Mouse (Mus musculus): ENCODE measurements around the gene Tmed2. TPM values are rescaled to one million over a fixed set of nuclear protein-coding genes. Genes with fewer than 3 reads are reported as not detected.
"Not testable (repeated sequence)": the region's sequence is repeated elsewhere in the genome, so short reads cannot be mapped to it uniquely, and the experiment has no call there.

The Tmed2 gene
- polyA plus RNA-seq, 1 experiment from 2014 or later: 629 TPM

DNA sequence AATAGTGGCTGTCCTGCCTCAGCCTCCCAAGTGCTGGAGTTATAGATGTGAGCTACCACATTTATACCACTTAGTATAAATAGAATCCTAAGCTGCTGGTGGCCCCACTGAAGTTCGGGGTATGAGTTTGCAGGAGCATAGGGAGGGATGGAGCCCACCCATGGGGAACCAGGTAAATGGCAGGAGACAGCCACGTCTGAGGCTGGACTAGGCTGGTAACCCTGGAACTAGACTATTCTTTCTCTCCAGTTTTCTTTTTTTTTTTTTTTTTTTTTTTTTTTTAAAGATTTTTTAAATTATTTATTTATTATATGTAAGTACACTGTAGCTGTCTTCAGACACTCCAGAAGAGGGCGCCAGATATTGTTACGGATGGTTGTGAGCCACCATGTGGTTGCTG lies 40.5 kb upstream of the Tmed2 start:
- not testable (repeated sequence) for H3K9ac ChIP-seq (ENCODE audit: low read depth, low read length); H3K4me2 ChIP-seq (ENCODE audit: low read depth, low read length); ATAC-seq (ENCODE audit: low read depth); H3K4me1 ChIP-seq (ENCODE audit: control insufficient read depth, insufficient read depth, low read length); DNase-seq (ENCODE audit: low spot score); H3K4me3 ChIP-seq (ENCODE audit: low read depth, low read length); H3K27me3 ChIP-seq (replicated peaks; ENCODE audit: control insufficient read depth, insufficient read depth, low read length); H3K9me3 ChIP-seq (ENCODE audit: control insufficient read depth, low read length); H3K27ac ChIP-seq (replicated peaks; ENCODE audit: low read depth, low read length)
- WGBS: 77% methylated on average over 2 of the region's 4 CpGs
- H3K36me3 ChIP-seq (ENCODE audit: control insufficient read depth, insufficient read depth, low read length): peaks cover 67% of the 10 kb centered on the region

DNA sequence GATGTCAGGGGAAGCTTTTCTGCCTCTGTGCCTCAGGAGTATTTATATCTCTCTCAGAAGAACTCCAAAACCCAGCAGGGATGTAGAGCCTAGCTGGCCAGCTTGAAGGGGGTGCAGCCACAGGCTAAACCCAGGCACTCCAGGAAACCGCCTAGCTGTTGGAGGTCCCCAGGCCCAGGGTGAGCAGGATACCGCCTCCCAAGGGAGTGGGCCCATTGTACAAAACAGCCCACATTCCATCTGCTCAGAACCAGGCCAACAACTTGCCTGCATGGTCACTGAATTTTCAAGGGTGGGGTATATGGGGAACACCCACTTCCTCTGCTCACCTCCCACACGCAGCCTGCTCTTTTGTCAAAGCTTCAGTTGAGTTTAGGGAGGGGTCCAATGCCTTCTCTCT lies 39.9 kb upstream of the Tmed2 start:
- Histone ChIP-seq H3K36me3 (ENCODE audit: control insufficient read depth, insufficient read depth, low read length) (peaks cover 64% of the 10 kb centered on the region), H3K27ac (replicated peaks; ENCODE audit: low read depth, low read length) (no peak overlapping the region), H3K4me1 (ENCODE audit: control insufficient read depth, insufficient read depth, low read length) (no peaks in the 10 kb centered on the region)

DNA sequence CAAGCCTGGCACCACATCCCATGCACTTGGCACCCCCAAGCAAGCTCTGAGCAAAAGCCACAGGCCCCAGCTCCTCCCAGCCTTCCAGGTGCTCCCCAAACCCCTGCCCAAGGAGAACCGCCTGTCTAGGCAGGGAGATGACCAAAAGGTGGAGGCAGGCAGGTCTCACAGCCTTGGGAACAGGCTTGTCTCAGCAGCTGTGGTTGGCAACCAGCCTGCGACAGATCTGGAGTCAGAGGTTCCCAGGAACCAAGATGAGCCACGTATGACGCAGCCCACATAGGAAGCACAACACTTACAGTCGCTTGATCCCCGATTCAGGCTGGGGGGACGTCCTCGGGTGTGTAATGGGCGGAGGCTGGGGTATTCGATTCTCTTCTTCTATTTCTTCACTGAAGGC lies 39.0 kb upstream of the Tmed2 start:
- ATAC-seq (ENCODE audit: low read depth): no peak
- no peaks in the 10 kb centered on the region for H3K9me3 ChIP-seq (ENCODE audit: control insufficient read depth, low read length)
- no peaks in the 10 kb centered on the region for H3K27me3 ChIP-seq (replicated peaks; ENCODE audit: control insufficient read depth, insufficient read depth, low read length)
- DNase-seq (ENCODE audit: low spot score): no peak
- no peak overlapping the region for H3K4me3 ChIP-seq (ENCODE audit: low read depth, low read length)
- WGBS: 91% methylated on average over 10 of the region's 10 CpGs
- peaks cover 58% of the 10 kb centered on the region for H3K36me3 ChIP-seq (ENCODE audit: control insufficient read depth, insufficient read depth, low read length)
- no peak overlapping the region for H3K27ac ChIP-seq (replicated peaks; ENCODE audit: low read depth, low read length)
- H3K9ac ChIP-seq (ENCODE audit: low read depth, low read length): no peak overlapping the region
- H3K4me1 ChIP-seq (ENCODE audit: control insufficient read depth, insufficient read depth, low read length): no peaks in the 10 kb centered on the region
- no peak overlapping the region for H3K4me2 ChIP-seq (ENCODE audit: low read depth, low read length)

More for the DNA sequence above, 39.9 kb upstream of the Tmed2 start:
- Histone ChIP-seq H3K27me3 (replicated peaks; ENCODE audit: control insufficient read depth, insufficient read depth, low read length) (no peaks in the 10 kb centered on the region), H3K9ac (ENCODE audit: low read depth, low read length) (no peak overlapping the region), H3K4me3 (ENCODE audit: low read depth, low read length) (no peak overlapping the region), H3K9me3 (ENCODE audit: control insufficient read depth, low read length) (no peaks in the 10 kb centered on the region), H3K4me2 (ENCODE audit: low read depth, low read length) (no peak overlapping the region)
- no peak for DNase-seq (ENCODE audit: low spot score)
- no peak for ATAC-seq (ENCODE audit: low read depth)
- WGBS: 88% methylated on average over 3 of the region's 3 CpGs

DNA sequence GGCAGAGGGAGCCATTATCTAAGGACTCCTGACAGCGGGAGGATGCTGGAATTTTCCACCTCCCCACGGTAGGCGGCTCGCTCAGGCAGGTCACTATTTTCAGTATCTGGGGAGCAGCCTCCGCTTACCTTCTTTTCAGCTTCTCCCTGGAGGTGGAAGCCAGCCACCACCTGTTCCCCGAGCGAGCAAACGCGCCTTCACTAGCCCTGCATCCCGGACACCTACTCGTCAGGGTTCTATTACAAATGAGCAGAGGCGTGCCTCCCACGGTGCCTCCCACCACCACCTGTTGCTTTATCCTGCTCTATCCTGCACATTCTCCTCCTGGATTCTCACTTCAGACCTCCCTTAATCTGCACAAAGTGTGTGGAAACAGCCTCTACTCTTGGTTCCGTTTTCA lies 36.8 kb upstream of the Tmed2 start:
- H3K27me3 ChIP-seq (replicated peaks; ENCODE audit: control insufficient read depth, insufficient read depth, low read length): no peaks in the 10 kb centered on the region
- WGBS: 54% methylated on average over 14 of the region's 14 CpGs
- no peak overlapping the region for H3K4me3 ChIP-seq (ENCODE audit: low read depth, low read length)
- DNase-seq (ENCODE audit: low spot score): no peak
- H3K9me3 ChIP-seq (ENCODE audit: control insufficient read depth, low read length): no peaks in the 10 kb centered on the region
- no peak overlapping the region for H3K27ac ChIP-seq (replicated peaks; ENCODE audit: low read depth, low read length)
- no peak overlapping the region for H3K9ac ChIP-seq (ENCODE audit: low read depth, low read length)
- no peak for ATAC-seq (ENCODE audit: low read depth)
- peaks cover 51% of the 10 kb centered on the region for H3K36me3 ChIP-seq (ENCODE audit: control insufficient read depth, insufficient read depth, low read length)
- no peaks in the 10 kb centered on the region for H3K4me1 ChIP-seq (ENCODE audit: control insufficient read depth, insufficient read depth, low read length)
- H3K4me2 ChIP-seq (ENCODE audit: low read depth, low read length): no peak overlapping the region

DNA sequence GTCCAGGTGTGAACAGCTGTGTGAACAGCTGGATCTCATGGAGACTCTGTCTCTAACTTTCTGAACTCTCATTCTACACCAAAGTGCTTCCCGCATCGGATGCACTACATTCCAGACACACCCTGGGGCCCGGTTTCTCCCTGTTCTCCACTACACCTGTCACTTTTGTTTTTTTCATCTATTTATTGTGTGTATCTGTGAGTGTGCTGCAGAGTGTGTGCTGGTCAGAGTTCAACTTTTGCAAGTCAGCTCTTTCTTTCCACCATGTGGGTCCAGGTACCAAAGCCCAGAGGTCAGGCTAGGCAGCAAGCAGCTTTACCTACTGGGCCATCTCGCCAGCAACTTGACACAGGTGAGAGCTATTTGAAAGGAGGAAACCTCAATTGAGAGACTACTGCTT lies 35.3 kb upstream of the Tmed2 start:
- WGBS: 86% methylated on average over 4 of the region's 4 CpGs
- DNase-seq (ENCODE audit: low spot score) (no peak), ATAC-seq (ENCODE audit: low read depth) (no peak)
- H3K9ac ChIP-seq (ENCODE audit: low read depth, low read length): no peak overlapping the region
- no peak overlapping the region for H3K4me2 ChIP-seq (ENCODE audit: low read depth, low read length)
- peaks cover 43% of the 10 kb centered on the region for H3K36me3 ChIP-seq (ENCODE audit: control insufficient read depth, insufficient read depth, low read length)
- H3K27me3 ChIP-seq (replicated peaks; ENCODE audit: control insufficient read depth, insufficient read depth, low read length): no peaks in the 10 kb centered on the region
- H3K27ac ChIP-seq (replicated peaks; ENCODE audit: low read depth, low read length): no peak overlapping the region
- no peaks in the 10 kb centered on the region for H3K9me3 ChIP-seq (ENCODE audit: control insufficient read depth, low read length)
- H3K4me1 ChIP-seq (ENCODE audit: control insufficient read depth, insufficient read depth, low read length): no peaks in the 10 kb centered on the region
- no peak overlapping the region for H3K4me3 ChIP-seq (ENCODE audit: low read depth, low read length)

DNA sequence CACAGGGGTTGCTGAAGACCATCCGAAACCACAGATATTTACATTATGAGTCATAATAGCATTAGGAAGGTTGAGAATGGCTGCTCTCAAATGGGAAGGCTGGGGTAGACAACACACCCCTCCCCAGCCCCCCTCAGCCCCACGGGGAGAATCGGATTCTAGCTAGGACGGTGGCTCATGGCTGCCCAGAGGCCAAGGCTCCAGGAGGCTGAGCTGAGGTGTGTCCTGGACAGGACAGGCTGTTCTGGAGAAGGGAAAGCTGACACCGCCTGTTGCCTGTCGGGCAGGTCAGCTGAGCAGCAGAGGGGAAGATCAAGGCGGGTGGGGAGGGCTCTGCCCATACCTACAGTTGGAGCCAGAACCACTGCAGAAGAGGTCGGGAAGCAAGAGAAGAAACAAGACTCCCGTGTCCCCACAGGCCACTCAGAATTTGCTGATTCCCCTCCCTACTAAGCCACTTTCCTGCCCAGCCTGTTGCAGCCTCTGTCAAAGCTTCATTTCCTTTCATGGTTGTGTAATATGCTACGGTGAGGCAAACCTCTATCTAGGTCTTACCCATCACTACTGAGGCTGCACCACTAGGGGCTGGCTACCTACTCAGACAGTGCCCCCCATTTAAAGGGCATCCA lies 33.6 kb upstream of the Tmed2 start:
- no peaks in the 10 kb centered on the region for H3K4me1 ChIP-seq (ENCODE audit: control insufficient read depth, insufficient read depth, low read length)
- peak; percentile 41 for DNase-seq (ENCODE audit: low spot score)
- H3K4me2 ChIP-seq (ENCODE audit: low read depth, low read length): no peak overlapping the region
- H3K4me3 ChIP-seq (ENCODE audit: low read depth, low read length): no peak overlapping the region
- H3K27me3 ChIP-seq (replicated peaks; ENCODE audit: control insufficient read depth, insufficient read depth, low read length): no peaks in the 10 kb centered on the region
- no peaks in the 10 kb centered on the region for H3K9me3 ChIP-seq (ENCODE audit: control insufficient read depth, low read length)
- 0 out of 2 replicates have a peak overlapping the region, but pooled peaks have one; percentile 10 for H3K27ac ChIP-seq (replicated peaks; ENCODE audit: low read depth, low read length)
- peak; percentile 56 for ATAC-seq (ENCODE audit: low read depth)
- H3K9ac ChIP-seq (ENCODE audit: low read depth, low read length): peak overlapping the region; percentile 45; the same call in 1 of the 2 replicates
- 38% methylated on average over 10 of the region's 10 CpGs for WGBS
- H3K36me3 ChIP-seq (ENCODE audit: control insufficient read depth, insufficient read depth, low read length): peaks cover 39% of the 10 kb centered on the region

DNA sequence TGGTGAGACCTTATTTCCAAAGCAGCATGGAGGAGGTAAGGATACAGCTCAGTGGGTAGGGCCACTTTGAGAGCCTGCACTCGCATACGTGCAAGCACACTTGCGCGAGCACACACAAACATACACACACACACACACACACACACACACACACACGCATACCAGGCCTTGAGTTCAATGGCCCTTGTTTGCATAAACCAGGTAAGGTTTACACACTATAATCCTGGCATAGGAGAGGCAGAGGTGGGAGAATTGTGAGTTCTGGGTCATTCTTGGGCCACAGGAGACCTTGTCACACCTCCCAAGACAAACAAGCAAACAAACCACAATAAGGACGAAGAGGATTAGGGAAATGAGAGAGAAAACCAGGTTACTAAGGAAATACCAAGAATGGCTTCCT lies 31.3 kb upstream of the Tmed2 start:
- no peak for ATAC-seq (ENCODE audit: low read depth)
- Histone ChIP-seq H3K9ac (ENCODE audit: low read depth, low read length) (no peak overlapping the region), H3K9me3 (ENCODE audit: control insufficient read depth, low read length) (no peaks in the 10 kb centered on the region), H3K4me3 (ENCODE audit: low read depth, low read length) (no peak overlapping the region), H3K4me1 (ENCODE audit: control insufficient read depth, insufficient read depth, low read length) (no peaks in the 10 kb centered on the region), H3K4me2 (ENCODE audit: low read depth, low read length) (no peak overlapping the region), H3K36me3 (ENCODE audit: control insufficient read depth, insufficient read depth, low read length) (peaks cover 44% of the 10 kb centered on the region), H3K27ac (replicated peaks; ENCODE audit: low read depth, low read length) (no peak overlapping the region), H3K27me3 (replicated peaks; ENCODE audit: control insufficient read depth, insufficient read depth, low read length) (no peaks in the 10 kb centered on the region)
- DNase-seq (ENCODE audit: low spot score): no peak
- WGBS: 97% methylated on average over 6 of the region's 6 CpGs

DNA sequence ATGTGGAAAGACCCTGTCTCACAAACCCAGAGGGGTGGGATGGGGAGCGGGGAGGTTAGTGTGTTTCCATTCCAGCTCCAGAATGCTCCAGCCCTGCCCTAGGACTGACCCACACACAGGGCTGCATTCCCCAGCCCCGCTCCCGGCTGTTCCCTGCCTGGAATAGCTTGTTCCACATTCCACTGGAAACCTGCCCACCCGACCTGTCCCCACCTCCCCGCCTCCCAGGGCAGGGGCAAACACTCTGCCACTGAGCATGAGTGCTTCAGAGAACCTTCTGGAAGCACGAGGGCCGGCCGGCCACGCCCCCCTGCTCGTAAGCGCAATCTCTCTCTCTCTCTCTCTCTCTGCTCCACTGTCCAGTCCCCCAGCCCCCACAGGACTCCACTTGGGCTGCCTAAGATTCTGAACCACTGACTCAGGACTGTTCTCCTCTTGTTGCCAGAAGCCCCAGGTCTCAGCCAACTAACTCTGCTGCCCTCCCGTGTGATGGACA lies 30.7 kb upstream of the Tmed2 start:
- H3K4me2 ChIP-seq (ENCODE audit: low read depth, low read length): no peak overlapping the region
- H3K4me3 ChIP-seq (ENCODE audit: low read depth, low read length): no peak overlapping the region
- WGBS: 60% methylated on average over 12 of the region's 12 CpGs
- peak; percentile 73 for ATAC-seq (ENCODE audit: low read depth)
- H3K27me3 ChIP-seq (replicated peaks; ENCODE audit: control insufficient read depth, insufficient read depth, low read length): no peaks in the 10 kb centered on the region
- no peak overlapping the region for H3K9ac ChIP-seq (ENCODE audit: low read depth, low read length)
- H3K36me3 ChIP-seq (ENCODE audit: control insufficient read depth, insufficient read depth, low read length): peaks cover 43% of the 10 kb centered on the region
- DNase-seq (ENCODE audit: low spot score): peak; percentile 31
- H3K9me3 ChIP-seq (ENCODE audit: control insufficient read depth, low read length): no peaks in the 10 kb centered on the region
- no peak overlapping the region for H3K27ac ChIP-seq (replicated peaks; ENCODE audit: low read depth, low read length)
- H3K4me1 ChIP-seq (ENCODE audit: control insufficient read depth, insufficient read depth, low read length): no peaks in the 10 kb centered on the region

DNA sequence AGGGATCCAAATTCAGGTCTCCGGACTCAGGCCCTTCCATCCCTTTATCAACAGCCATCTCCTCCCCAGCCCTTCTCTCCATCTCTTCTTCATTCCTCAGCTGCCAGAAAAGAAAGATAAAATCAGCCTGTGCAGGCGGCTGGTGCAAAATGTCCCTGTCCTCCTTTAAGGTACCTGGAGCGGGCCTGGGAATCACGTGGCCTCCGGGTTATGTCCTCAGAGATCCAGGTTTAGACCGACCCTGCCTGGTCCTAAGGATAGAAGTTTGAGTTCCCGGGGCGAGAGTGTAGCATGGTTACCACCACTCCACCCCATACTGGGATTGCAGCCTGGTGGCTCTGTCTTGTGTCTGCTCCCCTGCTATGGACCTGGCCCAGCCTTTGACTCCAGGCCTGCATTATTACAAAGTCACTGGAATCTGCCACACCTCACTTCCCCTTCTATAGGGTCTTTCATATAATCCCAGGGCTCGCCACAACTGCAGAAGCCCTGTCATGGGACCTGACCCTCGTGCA lies 29.9 kb upstream of the Tmed2 start:
- H3K9me3 ChIP-seq (ENCODE audit: control insufficient read depth, low read length): no peaks in the 10 kb centered on the region
- ATAC-seq (ENCODE audit: low read depth): no peak
- no peak for DNase-seq (ENCODE audit: low spot score)
- 83% methylated on average over 10 of the region's 10 CpGs for WGBS
- peak overlapping the region; percentile 10; the same call in 1 of the 2 replicates for H3K27ac ChIP-seq (replicated peaks; ENCODE audit: low read depth, low read length)
- peaks cover 48% of the 10 kb centered on the region for H3K36me3 ChIP-seq (ENCODE audit: control insufficient read depth, insufficient read depth, low read length)
- no peaks in the 10 kb centered on the region for H3K27me3 ChIP-seq (replicated peaks; ENCODE audit: control insufficient read depth, insufficient read depth, low read length)
- H3K4me1 ChIP-seq (ENCODE audit: control insufficient read depth, insufficient read depth, low read length): no peaks in the 10 kb centered on the region
- H3K9ac ChIP-seq (ENCODE audit: low read depth, low read length): no peak overlapping the region
- H3K4me3 ChIP-seq (ENCODE audit: low read depth, low read length): no peak overlapping the region
- H3K4me2 ChIP-seq (ENCODE audit: low read depth, low read length): no peak overlapping the region

Measured in embryonic facial prominence, embryonic 14.5 days (tissue).